Mouse (Mus musculus) midbrain, embryonic 15.5 days (tissue): Measurements from ENCODE around the gene Prom2. TPM values are rescaled to one million over a fixed set of nuclear protein-coding genes. Genes with fewer than 3 reads are reported as not detected.
A peak's percentile ranks its signal among the peaks of the same experiment; 100 is the strongest.

Experiments used
- ATAC-seq: fragments of 200-750 bp; cut with Nextera tagmentation; replicated peaks from 2 replicates; pipeline ENCODE4 v1.8.0; 2017; ENCODE audit warnings: moderate TSS enrichment
- H3K27ac ChIP-seq: fragments of 300-500 bp; sonication (generic); 2 replicates; pipeline ENCODE4 v1.5.1; 2015; ENCODE audit warnings: mild to moderate bottlenecking, inconsistent platforms
- H3K27me3 ChIP-seq: fragments of 300-500 bp; sonication (generic); replicated peaks from 2 replicates; pipeline ENCODE4 v1.6.1; 2015; ENCODE audit warnings: inconsistent platforms
- H3K36me3 ChIP-seq: fragments of 300-500 bp; sonication (generic); replicated peaks from 2 replicates; pipeline ENCODE4 v1.6.1; 2015; ENCODE audit warnings: inconsistent platforms
- H3K4me1 ChIP-seq: fragments of 300-500 bp; sonication (generic); 2 replicates; pipeline ENCODE4 v1.6.1; 2015; ENCODE audit warnings: inconsistent platforms
- H3K4me2 ChIP-seq: fragments of 300-500 bp; sonication (generic); 2 replicates; pipeline ENCODE4 v1.6.1; 2015; ENCODE audit warnings: inconsistent platforms, mild to moderate bottlenecking, moderate library complexity
- H3K4me3 ChIP-seq: fragments of 300-500 bp; sonication (generic); 2 replicates; pipeline ENCODE4 v1.5.1; 2015; ENCODE audit warnings: mild to moderate bottlenecking, inconsistent platforms
- H3K9ac ChIP-seq: fragments of 300-500 bp; sonication (generic); 2 replicates; pipeline ENCODE4 v1.6.1; 2015; ENCODE audit warnings: mild to moderate bottlenecking, inconsistent platforms
- H3K9me3 ChIP-seq: fragments of 300-500 bp; sonication (generic); 2 replicates; pipeline ENCODE4 v1.6.1; 2016; ENCODE audit warnings: inconsistent platforms
- WGBS: fragments of 180-500 bp; shearing (Covaris S2); methylation state at CpG from one replicate; pipeline ENCODE4 v1.1.7; 2015; ENCODE audit warnings: mixed read lengths; 5-methylcytosine and 5-hydroxymethylcytosine counted together
- polyA plus RNA-seq: library from polyadenylated mRNA; unstranded; fragments of >200 nt; fragmentation: Nextera tagmentation; extraction: Ambion mirVana; gene quantifications from 2 replicates; pipeline ENCODE4 v1.2.1, GENCODE M21; 2015

Prom2 gene
- polyA plus RNA-seq = 0.06 and 0.14 TPM in 2 replicates

- no peak within 1 kb of the TSS for H3K27ac ChIP-seq
- ATAC-seq = no peak
- no peaks in the 10 kb centered on the region for H3K9me3 ChIP-seq
- no peak within 1 kb of the TSS for H3K9ac ChIP-seq
- 6% methylated on average over 29 of the region's 29 CpGs for WGBS
- H3K4me2 ChIP-seq = peak within 1 kb of the TSS; percentile 28
- H3K4me1 ChIP-seq = 0 out of 2 replicates have a peak, but pooled peaks cover 3% of the 10 kb centered on the region
- peak within 1 kb of the TSS; percentile 14; the same call in 1 of the 2 replicates for H3K4me3 ChIP-seq
- peaks cover 48% of the 10 kb centered on the region for H3K27me3 ChIP-seq
- no peaks in the 10 kb centered on the region for H3K36me3 ChIP-seq
Observed at GRCm38 (mm10) chr2:127541185-127541584, at the start of gene Prom2. Gene Prom2, minus strand, starts transcription at chr2:127541467.

GRCm38 (mm10) chr2:127590840-127591239 is 49.6 kb upstream of the Prom2 start:
- peaks cover 30% of the 10 kb centered on the region for H3K36me3 ChIP-seq
- 83% methylated on average over 4 of the region's 4 CpGs for WGBS
- H3K9ac ChIP-seq = no peak overlapping the region
- no peak overlapping the region for H3K27ac ChIP-seq
- no peak overlapping the region for H3K4me3 ChIP-seq
- no peaks in the 10 kb centered on the region for H3K27me3 ChIP-seq
- H3K9me3 ChIP-seq = no peaks in the 10 kb centered on the region
- H3K4me2 ChIP-seq = no peak overlapping the region
- peaks cover 25% of the 10 kb centered on the region for H3K4me1 ChIP-seq
- no peak for ATAC-seq

- H3K4me1 ChIP-seq = peaks cover 25% of the 10 kb centered on the region
- no peak for ATAC-seq
- H3K9ac ChIP-seq = no peak overlapping the region
- WGBS = 81% methylated on average over 15 of the region's 15 CpGs
- no peak overlapping the region for H3K27ac ChIP-seq
- H3K4me3 ChIP-seq = no peak overlapping the region
- no peaks in the 10 kb centered on the region for H3K27me3 ChIP-seq
- no peak overlapping the region for H3K4me2 ChIP-seq
- peaks cover 24% of the 10 kb centered on the region for H3K36me3 ChIP-seq
- H3K9me3 ChIP-seq = no peaks in the 10 kb centered on the region
Observed at GRCm38 (mm10) chr2:127590204-127590603, 48.9 kb upstream of the Prom2 start.

- Histone ChIP-seq H3K27ac (no peak overlapping the region), H3K4me3 (no peak overlapping the region), H3K36me3 (peaks cover 12% of the 10 kb centered on the region), H3K4me1 (peaks cover 31% of the 10 kb centered on the region), H3K27me3 (no peaks in the 10 kb centered on the region), H3K9me3 (no peaks in the 10 kb centered on the region), H3K9ac (no peak overlapping the region), H3K4me2 (no peak overlapping the region)
- no peak for ATAC-seq
- 94% methylated on average over 9 of the region's 9 CpGs for WGBS
Observed at GRCm38 (mm10) chr2:127588897-127589296, 47.6 kb upstream of the Prom2 start.

DNA sequence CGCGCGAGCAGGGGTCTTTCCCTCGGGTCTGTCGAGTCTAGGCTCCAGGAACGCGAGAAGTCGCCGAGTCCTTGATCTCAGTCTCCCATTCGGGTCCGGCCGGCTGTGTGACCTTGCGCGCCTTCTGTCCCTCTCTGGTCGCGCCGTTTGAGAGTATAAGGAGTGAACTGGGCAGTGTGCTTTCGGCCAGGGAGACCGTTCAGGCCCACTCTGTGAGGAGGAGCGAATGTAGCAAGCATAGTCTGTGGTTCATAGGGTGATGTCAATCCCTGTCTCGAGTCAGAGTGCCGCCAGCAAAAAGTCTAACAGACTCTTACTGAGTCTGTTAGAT is 46.2 kb upstream of the Prom2 start:
- Histone ChIP-seq H3K27ac (peak overlapping the region; percentile 94), H3K4me2 (peak overlapping the region; percentile 63), H3K9ac (peak overlapping the region; percentile 77), H3K4me1 (peaks cover 37% of the 10 kb centered on the region), H3K9me3 (no peaks in the 10 kb centered on the region), H3K36me3 (no peaks in the 10 kb centered on the region), H3K27me3 (no peaks in the 10 kb centered on the region), H3K4me3 (peak overlapping the region; percentile 75)
- WGBS = under 1% methylated on average over 22 of the region's 22 CpGs
- peak; percentile 24 for ATAC-seq

DNA sequence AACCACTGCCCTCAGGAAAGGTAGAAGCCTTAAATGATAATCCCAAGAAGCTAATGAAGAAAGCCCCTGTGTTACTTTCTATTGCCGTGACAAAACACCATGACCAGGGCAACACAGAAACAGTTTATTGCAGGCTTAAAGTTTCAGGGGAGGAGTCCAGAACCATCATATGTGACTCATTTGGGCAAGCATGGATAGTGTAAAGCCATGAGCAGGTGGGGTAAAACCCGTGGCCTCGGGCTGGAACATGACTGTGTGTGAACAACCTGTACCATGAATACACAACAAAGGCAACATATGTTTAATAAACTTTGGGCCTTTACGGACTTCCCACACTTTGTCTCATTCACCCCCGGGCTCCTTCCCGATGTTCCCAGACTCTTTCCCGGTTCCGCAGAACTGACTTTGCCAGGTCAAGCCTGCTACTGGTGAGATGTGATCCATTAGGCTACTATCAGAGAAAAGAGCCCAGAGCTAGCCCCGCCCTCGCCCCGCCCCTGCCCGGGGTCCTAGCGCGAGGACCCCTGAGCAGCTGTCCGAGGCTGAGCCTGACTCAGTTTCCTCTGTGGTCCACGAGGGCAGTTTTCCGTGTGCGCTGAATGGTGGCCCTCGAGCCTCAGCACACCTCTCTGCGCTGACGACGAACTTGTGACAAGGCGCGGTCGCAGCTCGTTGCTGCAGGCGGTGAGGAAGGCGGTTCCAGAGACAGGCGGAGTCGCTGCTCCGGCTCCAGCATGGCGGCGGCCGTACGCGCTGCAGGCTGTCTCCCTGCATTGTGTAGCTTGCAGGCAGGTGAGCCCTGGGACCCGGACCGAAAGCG is 45.6 kb upstream of the Prom2 start, which contains the start of the genes Zfp661 and Mrps5:
TSS of gene Zfp661 (minus strand) at position 401 of the 820 bp plus-strand sequence.
TSS of gene Mrps5 (plus strand) at position 529 of the 820 bp plus-strand sequence.
- Histone ChIP-seq H3K27ac (peak within 1 kb of the TSS; percentile 94), H3K4me2 (peak within 1 kb of the TSS; percentile 63), H3K9me3 (no peaks in the 10 kb centered on the region), H3K4me3 (peak within 1 kb of the TSS; percentile 75), H3K9ac (peak within 1 kb of the TSS; percentile 77), H3K4me1 (peaks cover 37% of the 10 kb centered on the region), H3K27me3 (no peaks in the 10 kb centered on the region), H3K36me3 (no peaks in the 10 kb centered on the region)
- WGBS = 5% methylated on average over 39 of the region's 39 CpGs
- ATAC-seq = peak; percentile 85

DNA sequence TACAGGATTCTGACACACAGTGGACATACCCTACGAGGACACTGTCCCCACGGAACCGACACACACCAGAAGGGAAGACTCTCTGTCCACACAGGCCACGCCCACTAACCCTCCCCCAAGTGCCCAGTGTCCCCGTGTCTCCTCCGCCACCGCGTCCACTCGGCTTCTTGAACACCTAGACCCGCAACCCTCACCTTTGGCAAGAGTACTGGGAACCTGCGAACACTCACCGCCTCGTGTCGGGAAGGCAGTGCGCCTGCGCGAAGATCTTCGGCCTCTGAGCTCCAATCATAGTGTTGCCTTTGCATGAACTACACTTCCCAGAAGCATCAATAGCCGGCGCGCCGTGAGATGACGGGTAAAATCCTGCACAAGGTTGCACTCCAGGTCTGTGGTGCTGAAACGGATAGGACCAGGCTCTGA is 43.2 kb upstream of the Prom2 start:
- Histone ChIP-seq H3K4me1 (peaks cover 33% of the 10 kb centered on the region), H3K4me3 (peak overlapping the region; percentile 63), H3K4me2 (peak overlapping the region; percentile 83), H3K9ac (peak overlapping the region; percentile 59), H3K27me3 (no peaks in the 10 kb centered on the region), H3K27ac (peak overlapping the region; percentile 68), H3K36me3 (no peaks in the 10 kb centered on the region), H3K9me3 (no peaks in the 10 kb centered on the region)
- peak; percentile 91 for ATAC-seq
- WGBS = under 1% methylated on average over 24 of the region's 24 CpGs

DNA sequence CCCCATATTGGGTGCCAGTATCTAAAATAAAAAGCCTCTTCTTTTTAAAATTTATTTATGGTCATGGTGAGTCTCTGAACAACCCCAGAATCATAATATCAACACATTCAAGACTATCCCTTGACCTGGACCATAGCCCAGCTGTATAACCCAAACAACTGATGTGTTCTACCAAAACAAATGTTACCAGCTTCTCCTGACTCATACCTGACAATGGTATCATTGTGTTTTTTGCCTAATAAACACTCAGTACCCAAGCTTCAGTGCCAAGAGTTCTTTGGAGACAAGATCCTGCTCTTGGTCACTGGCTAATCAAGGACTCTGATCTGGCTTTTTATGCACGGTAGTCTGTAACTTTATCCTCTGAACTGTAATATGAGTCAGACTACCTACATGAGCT is 32.1 kb upstream of the Prom2 start:
- H3K36me3 ChIP-seq = peaks cover 20% of the 10 kb centered on the region
- no peak for ATAC-seq
- no peak overlapping the region for H3K4me3 ChIP-seq
- H3K27ac ChIP-seq = no peak overlapping the region
- WGBS = 84% methylated on average over 1 of the region's 1 CpGs
- no peaks in the 10 kb centered on the region for H3K27me3 ChIP-seq
- no peaks in the 10 kb centered on the region for H3K9me3 ChIP-seq
- H3K9ac ChIP-seq = no peak overlapping the region
- no peaks in the 10 kb centered on the region for H3K4me1 ChIP-seq
- no peak overlapping the region for H3K4me2 ChIP-seq

GRCm38 (mm10) chr2:127559070-127559966 is 18.1 kb upstream of the Prom2 start:
- no peaks in the 10 kb centered on the region for H3K9me3 ChIP-seq
- H3K4me1 ChIP-seq = peaks cover 10% of the 10 kb centered on the region
- 10% methylated on average over 18 of the region's 18 CpGs for WGBS
- no peak overlapping the region; the same call in 1 of the 2 replicates for H3K9ac ChIP-seq
- peaks cover 13% of the 10 kb centered on the region; the same call in 1 of the 2 replicates for H3K27me3 ChIP-seq
- H3K36me3 ChIP-seq = no peaks in the 10 kb centered on the region
- H3K4me3 ChIP-seq = peak overlapping the region; percentile 33
- peak; percentile 100 for ATAC-seq
- peak overlapping the region; percentile 40; the same call in 1 of the 2 replicates for H3K27ac ChIP-seq
- H3K4me2 ChIP-seq = peak overlapping the region; percentile 58

GRCm38 (mm10) chr2:127551078-127551477 is 9.8 kb upstream of the Prom2 start:
- WGBS = 60% methylated on average over 5 of the region's 5 CpGs

DNA sequence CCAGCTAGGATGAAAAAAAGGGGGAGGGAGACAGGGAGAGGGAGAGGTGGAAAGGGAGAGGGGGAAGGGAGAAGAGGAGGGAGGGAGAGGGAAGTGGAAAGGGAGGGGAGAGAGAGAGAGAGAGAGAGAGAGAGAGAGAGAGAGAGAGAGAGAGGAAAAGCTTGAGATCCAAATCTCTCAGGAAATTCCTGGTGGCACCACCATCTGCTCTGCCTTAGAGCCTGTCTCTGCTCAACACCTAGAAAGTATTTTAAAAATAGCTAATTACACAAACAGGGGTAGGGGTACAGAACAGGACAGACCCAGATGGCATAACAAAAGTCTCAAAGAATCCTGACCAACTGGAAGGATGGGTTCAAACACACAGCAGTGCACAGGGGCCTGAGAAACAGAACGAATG is 9.2 kb upstream of the Prom2 start:
- Histone ChIP-seq H3K9me3 (no peaks in the 10 kb centered on the region), H3K4me3 (no peak overlapping the region), H3K9ac (no peak overlapping the region), H3K36me3 (no peaks in the 10 kb centered on the region), H3K27ac (no peak overlapping the region), H3K4me2 (no peak overlapping the region), H3K4me1 (no peaks in the 10 kb centered on the region), H3K27me3 (no peaks in the 10 kb centered on the region)
- WGBS = 74% methylated on average over 1 of the region's 1 CpGs
- no peak for ATAC-seq

More at GRCm38 (mm10) chr2:127551078-127551477, 9.8 kb upstream of the Prom2 start:
- H3K4me2 ChIP-seq = no peak overlapping the region
- H3K9me3 ChIP-seq = no peaks in the 10 kb centered on the region
- no peak overlapping the region for H3K9ac ChIP-seq
- no peaks in the 10 kb centered on the region for H3K4me1 ChIP-seq
- ATAC-seq = no peak
- H3K4me3 ChIP-seq = no peak overlapping the region
- no peaks in the 10 kb centered on the region for H3K27me3 ChIP-seq
- no peak overlapping the region for H3K27ac ChIP-seq
- H3K36me3 ChIP-seq = no peaks in the 10 kb centered on the region

- H3K27me3 ChIP-seq = no peaks in the 10 kb centered on the region
- H3K4me1 ChIP-seq = no peaks in the 10 kb centered on the region
- no peak overlapping the region for H3K27ac ChIP-seq
- no peak overlapping the region for H3K9ac ChIP-seq
- no peak overlapping the region for H3K4me2 ChIP-seq
- no peak for ATAC-seq
- H3K4me3 ChIP-seq = no peak overlapping the region
- H3K36me3 ChIP-seq = no peaks in the 10 kb centered on the region
- no peaks in the 10 kb centered on the region for H3K9me3 ChIP-seq
Observed at GRCm38 (mm10) chr2:127549711-127550110, 8.4 kb upstream of the Prom2 start.
